Mouse (Mus musculus) myocyte (in vitro differentiated cells): ENCODE measurements around the gene Cdkl4. TPM values are rescaled to one million over a fixed set of nuclear protein-coding genes. Genes with fewer than 3 reads are reported as not detected.

ENCODE experiments used
- H3K27me3 ChIP-seq: one replicate; pipeline ENCODE4 v1.6.1; 2011; ENCODE audit not compliant: control insufficient read depth, insufficient read depth, insufficient read length
- H3K36me3 ChIP-seq: one replicate; pipeline ENCODE4 v1.6.1; 2011; ENCODE audit not compliant: control insufficient read depth, insufficient read depth
- H3K4me2 ChIP-seq: one replicate; pipeline ENCODE4 v1.6.1; 2011; ENCODE audit warnings: low read depth, control low read depth
- H3K4me3 ChIP-seq: one replicate; pipeline ENCODE4 v1.5.1; 2011; ENCODE audit warnings: mild to moderate bottlenecking, control low read depth, moderate library complexity
- H3K79me2 ChIP-seq: one replicate; pipeline ENCODE4 v1.6.1; 2011; ENCODE audit not compliant: control insufficient read depth, insufficient read depth
- H3ac ChIP-seq: one replicate; pipeline ENCODE4 v1.6.1; 2011; ENCODE audit not compliant: control insufficient read depth, insufficient read length
- CEBPB ChIP-seq: IDR thresholded peaks from 2 replicates; pipeline ENCODE4 v1.6.1; 2011; ENCODE audit warnings: mild to moderate bottlenecking, moderate library complexity; ENCODE audit not compliant: poor library complexity, insufficient read depth, severe bottlenecking
- E2F4 ChIP-seq: IDR thresholded peaks from one replicate; pipeline ENCODE4 v1.6.1; 2011; ENCODE audit warnings: mild to moderate bottlenecking, control low read depth, moderate library complexity; ENCODE audit not compliant: insufficient read depth
- MYOD1 ChIP-seq, 3 experiments: IDR thresholded peaks; one replicate each; pipeline ENCODE4 v1.6.1; 2011; ENCODE audit warnings: control low read depth in 2 of 3, low read depth in 2 of 3, mild to moderate bottlenecking in 2 of 3, moderate library complexity in 1 of 3; ENCODE audit not compliant: insufficient read length in 2 of 3, control insufficient read depth in 1 of 3
- MYOG ChIP-seq, 3 experiments: IDR thresholded peaks; one replicate each; pipeline ENCODE4 v1.6.1; 2011; ENCODE audit warnings: control low read depth in 2 of 3, low read depth in 2 of 3, mild to moderate bottlenecking in 2 of 3; ENCODE audit not compliant: insufficient read length in 2 of 3, control insufficient read depth in 1 of 3, insufficient read depth in 1 of 3
- POLR2A ChIP-seq: IDR thresholded peaks from one replicate; pipeline ENCODE4 v1.6.1; 2011; ENCODE audit warnings: low read depth, mild to moderate bottlenecking, control low read depth, moderate library complexity; ENCODE audit not compliant: insufficient read length
- POLR2AphosphoS2 ChIP-seq: IDR thresholded peaks from one replicate; pipeline ENCODE4 v1.6.1; 2011; ENCODE audit warnings: low read depth, control low read depth; ENCODE audit not compliant: insufficient read length
- REST ChIP-seq: IDR thresholded peaks from one replicate; pipeline ENCODE4 v1.6.1; 2011; ENCODE audit warnings: mild to moderate bottlenecking, control low read depth, moderate library complexity; ENCODE audit not compliant: insufficient read depth, insufficient read length
- SRF ChIP-seq: IDR thresholded peaks from one replicate; pipeline ENCODE4 v1.6.1; 2011; ENCODE audit warnings: low read depth; ENCODE audit not compliant: control insufficient read depth, insufficient read length
- TCF12 ChIP-seq: IDR thresholded peaks from one replicate; pipeline ENCODE4 v1.6.1; 2011; ENCODE audit warnings: mild to moderate bottlenecking, control low read depth; ENCODE audit not compliant: poor library complexity, insufficient read depth, severe bottlenecking
- TCF3 ChIP-seq: IDR thresholded peaks from one replicate; pipeline ENCODE4 v1.6.1; 2011; ENCODE audit warnings: low read depth, control low read depth; ENCODE audit not compliant: insufficient read length
- USF1 ChIP-seq: IDR thresholded peaks from one replicate; pipeline ENCODE4 v1.6.1; 2011; ENCODE audit warnings: low read depth, mild to moderate bottlenecking, control low read depth, moderate library complexity
- polyA plus RNA-seq: library from polyadenylated mRNA; unstranded; fragments of >200 nt; fragmentation: generic; extraction: Trizol; gene quantifications from one replicate; pipeline ENCODE4 v1.2.1, GENCODE M21; 2012; ENCODE audit warnings: missing spikeins

Cdkl4 gene
- polyA plus RNA-seq, 1 experiment, result 0.02 TPM

DNA sequence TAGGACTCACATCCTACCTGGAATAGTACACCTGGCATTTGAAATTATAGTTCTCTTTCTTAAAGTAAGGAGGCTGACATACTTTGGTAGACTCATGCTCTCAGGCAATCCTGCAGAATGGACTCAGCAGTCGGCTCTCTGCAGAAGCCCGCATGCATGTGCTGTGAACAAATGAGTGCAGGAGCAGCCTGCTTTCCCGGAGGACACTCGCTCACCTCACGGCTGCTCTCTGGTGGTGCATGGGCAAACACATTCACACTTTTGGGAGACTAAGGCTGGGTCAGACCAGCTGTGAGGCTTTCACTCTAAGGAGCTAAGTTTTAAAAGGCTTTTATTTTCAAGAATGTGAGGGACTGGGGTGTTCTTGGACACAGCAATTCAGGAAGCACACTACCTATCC is 41.3 kb upstream of the Cdkl4 start:
- Histone ChIP-seq H3ac (no peak overlapping the region), H3K79me2 (no peaks in the 10 kb centered on the region), H3K4me2 (no peak overlapping the region), H3K36me3 (peaks cover 10% of the 10 kb centered on the region), H3K27me3 (no peaks in the 10 kb centered on the region), H3K4me3 (no peak overlapping the region)
- TF ChIP-seq MYOD1 (IDR thresholded peaks at IDR 0.05; ENCODE audit: control insufficient read depth in 1 of 3, insufficient read length in 2 of 3, low read depth in 2 of 3) (no peak), REST (no peak), TCF3 (no peak)

DNA sequence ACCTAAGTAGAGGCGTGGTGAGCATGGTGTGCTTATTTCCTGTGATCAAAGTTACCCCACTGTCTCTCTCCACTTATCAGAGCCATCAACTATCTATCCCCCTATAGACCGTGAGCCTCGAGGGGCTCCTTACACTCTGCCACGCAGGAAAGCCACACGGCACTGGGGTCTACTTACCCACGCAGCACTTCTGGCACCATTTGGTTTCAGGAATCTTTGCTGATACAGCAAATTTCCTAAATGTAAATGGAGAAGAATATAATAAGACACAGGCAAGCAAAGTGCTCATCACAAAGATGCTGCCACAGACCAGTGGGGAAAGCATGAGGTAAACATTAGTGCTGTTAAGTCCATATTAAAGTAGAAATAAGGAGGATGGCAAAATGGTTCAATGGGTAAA is 26.2 kb upstream of the Cdkl4 start:
- H3ac ChIP-seq, result no peak overlapping the region
- no peaks in the 10 kb centered on the region for H3K27me3 ChIP-seq
- H3K36me3 ChIP-seq, result peaks cover 30% of the 10 kb centered on the region
- TF ChIP-seq MYOD1 (IDR thresholded peaks at IDR 0.05; ENCODE audit: control insufficient read depth in 1 of 3, insufficient read length in 2 of 3, low read depth in 2 of 3) (no peak), USF1 (no peak), MYOG (IDR thresholded peaks at IDR 0.05; ENCODE audit: control insufficient read depth in 1 of 3, insufficient read depth in 1 of 3, insufficient read length in 2 of 3, low read depth in 2 of 3) (no peak), TCF12 (no peak), SRF (no peak), CEBPB (no peak)
- H3K4me2 ChIP-seq, result no peak overlapping the region
- H3K79me2 ChIP-seq, result no peaks in the 10 kb centered on the region
- no peak overlapping the region for H3K4me3 ChIP-seq

DNA sequence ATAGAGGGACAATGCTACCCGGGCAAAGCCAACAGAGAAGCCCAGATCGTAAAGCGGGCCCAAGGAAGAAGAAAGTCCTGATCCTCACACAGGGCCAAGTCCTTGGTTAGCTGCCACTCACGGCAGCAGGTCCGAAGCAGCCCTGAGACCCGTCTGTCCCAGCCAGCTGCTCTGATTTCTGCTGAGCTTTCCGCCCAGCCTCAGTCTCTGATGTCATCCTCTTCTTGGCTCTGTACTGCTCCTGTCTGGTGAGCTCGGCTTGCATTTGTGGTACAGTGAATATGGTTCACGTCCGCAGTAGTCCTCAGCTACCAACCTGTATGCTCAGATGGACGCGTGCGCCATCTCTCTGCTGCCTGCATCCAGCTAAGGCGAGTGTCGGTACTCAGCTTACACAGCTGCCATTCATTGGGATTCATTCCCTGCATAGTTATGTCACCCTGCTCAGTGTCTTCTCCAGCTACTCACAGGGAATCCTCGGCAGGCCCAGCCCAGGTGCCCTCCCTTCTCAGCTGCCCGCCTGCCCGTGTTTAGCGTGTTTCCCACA is 25.5 kb upstream of the Cdkl4 start:
- Histone ChIP-seq H3K79me2 (no peaks in the 10 kb centered on the region), H3K4me3 (no peak overlapping the region), H3K27me3 (no peaks in the 10 kb centered on the region), H3K4me2 (no peak overlapping the region), H3K36me3 (peaks cover 30% of the 10 kb centered on the region), H3ac (no peak overlapping the region)
- TF ChIP-seq TCF3, result no peak

DNA sequence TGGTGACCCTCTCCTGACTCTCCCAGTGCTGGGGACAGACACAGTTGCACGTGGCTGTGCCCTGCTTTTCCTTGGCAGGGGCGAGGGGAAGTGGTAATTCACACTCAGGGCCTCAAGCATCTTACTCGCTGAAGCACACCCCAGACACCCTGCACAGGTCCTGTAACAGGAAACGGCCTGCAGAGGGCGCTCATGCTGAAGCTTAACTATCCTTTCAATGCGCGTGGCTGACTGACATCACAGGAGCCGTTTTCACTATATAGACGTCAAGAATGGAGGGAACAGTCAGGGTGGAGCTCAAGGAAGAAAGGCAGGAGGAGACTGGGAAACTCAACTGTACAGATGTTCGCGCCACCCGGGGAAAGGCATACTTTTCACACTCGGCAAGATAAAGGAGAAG is 23.8 kb upstream of the Cdkl4 start:
- Histone ChIP-seq H3K79me2 (no peaks in the 10 kb centered on the region), H3ac (no peak overlapping the region), H3K36me3 (peaks cover 30% of the 10 kb centered on the region), H3K4me3 (no peak overlapping the region), H3K27me3 (no peaks in the 10 kb centered on the region), H3K4me2 (no peak overlapping the region)
- no peak for TF ChIP-seq MYOD1 (IDR thresholded peaks at IDR 0.05; ENCODE audit: control insufficient read depth in 1 of 3, insufficient read length in 2 of 3, low read depth in 2 of 3)

DNA sequence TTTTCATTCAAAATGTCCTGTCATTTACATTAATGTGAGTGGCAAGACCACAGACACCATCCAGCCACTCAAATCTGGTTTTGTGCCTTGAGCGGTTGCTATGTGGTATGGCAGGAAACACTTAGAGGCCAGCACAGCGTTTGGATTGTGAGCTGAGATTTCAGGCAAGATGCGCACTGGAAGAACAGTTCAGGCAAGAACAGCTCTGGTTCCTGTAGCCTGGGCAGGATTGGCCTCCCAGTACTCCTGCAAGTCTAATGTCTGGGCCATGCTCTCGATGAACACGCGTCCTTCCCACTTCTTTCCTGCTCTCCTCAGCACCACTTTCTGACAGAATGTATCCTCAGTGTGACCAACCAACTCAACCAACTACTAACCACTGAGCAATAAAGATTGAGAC is 5.4 kb upstream of the Cdkl4 start:
- no peaks in the 10 kb centered on the region for H3K79me2 ChIP-seq
- H3K4me3 ChIP-seq, result no peak overlapping the region
- H3K36me3 ChIP-seq, result no peaks in the 10 kb centered on the region
- no peaks in the 10 kb centered on the region for H3K27me3 ChIP-seq
- H3K4me2 ChIP-seq, result no peak overlapping the region
- no peak overlapping the region for H3ac ChIP-seq
- no peak for TF ChIP-seq POLR2AphosphoS2
- no peak for TF ChIP-seq REST
- no peak for TF ChIP-seq POLR2A
- no peak for TF ChIP-seq SRF
- no peak for TF ChIP-seq TCF3
- TF ChIP-seq MYOD1 (IDR thresholded peaks at IDR 0.05; ENCODE audit: control insufficient read depth in 1 of 3, insufficient read length in 2 of 3, low read depth in 2 of 3), result no peak

DNA sequence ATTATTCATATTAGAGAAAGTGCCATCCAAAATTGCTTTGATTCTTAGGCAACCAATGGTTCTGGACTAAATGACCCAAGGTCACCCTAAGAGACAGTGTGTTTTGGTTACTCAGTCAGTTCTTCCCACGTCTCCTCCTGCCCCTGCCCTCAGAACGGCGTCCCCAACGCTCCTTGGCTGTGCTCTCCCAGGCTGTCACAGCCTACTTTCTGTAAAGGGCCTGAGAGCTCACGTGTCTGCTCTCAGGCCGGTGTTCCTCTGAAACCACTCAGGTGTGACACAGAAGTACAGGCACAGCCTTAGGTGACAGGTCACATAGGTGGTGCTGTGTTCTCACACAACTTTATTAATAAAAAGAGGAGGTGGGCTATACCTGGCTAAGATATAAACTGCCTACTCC is 2.3 kb upstream of the Cdkl4 start:
- H3K4me2 ChIP-seq, result no peak overlapping the region
- H3K79me2 ChIP-seq, result no peaks in the 10 kb centered on the region
- no peaks in the 10 kb centered on the region for H3K36me3 ChIP-seq
- no peak overlapping the region for H3K4me3 ChIP-seq
- H3ac ChIP-seq, result no peak overlapping the region
- no peak for TF ChIP-seq USF1
- no peak for TF ChIP-seq POLR2A
- no peak for TF ChIP-seq SRF
- no peak for TF ChIP-seq MYOD1 (IDR thresholded peaks at IDR 0.05; ENCODE audit: control insufficient read depth in 1 of 3, insufficient read length in 2 of 3, low read depth in 2 of 3)
- TF ChIP-seq E2F4, result no peak
- H3K27me3 ChIP-seq, result no peaks in the 10 kb centered on the region
